Mouse (Mus musculus) cerebellum, adult 11-12 months (tissue): ENCODE results near the gene Plekhg2.

Experiments used
- DNase-seq: peaks from one replicate; pipeline ENCODE4 v3.0.0; 2022

Gene Plekhg2

GRCm38 (mm10) chr7:28382347-28382951 lies 10.1 kb upstream of the Plekhg2 start:
- no peak for DNase-seq

GRCm38 (mm10) chr7:28381938-28382337 lies 9.5 kb upstream of the Plekhg2 start:
- no peak for DNase-seq

GRCm38 (mm10) chr7:28381017-28381790 lies 8.8 kb upstream of the Plekhg2 start:
- DNase-seq, result no peak

GRCm38 (mm10) chr7:28380237-28381016 lies 8.0 kb upstream of the Plekhg2 start, which contains the start of gene Zfp36:
Gene Zfp36 (minus strand): TSS chr7:28380253.
- no peak for DNase-seq

- peak; percentile 69 for DNase-seq
Measured at GRCm38 (mm10) chr7:28378769-28379651, 6.6 kb upstream of the Plekhg2 start.

GRCm38 (mm10) chr7:28378066-28378690 lies 5.8 kb upstream of the Plekhg2 start:
- DNase-seq, result peak; percentile 52

GRCm38 (mm10) chr7:28377190-28378065 lies 5.0 kb upstream of the Plekhg2 start:
- peak; percentile 46 for DNase-seq

GRCm38 (mm10) chr7:28376011-28376771 lies 3.8 kb upstream of the Plekhg2 start:
- no peak for DNase-seq

GRCm38 (mm10) chr7:28375176-28375921 lies 3.0 kb upstream of the Plekhg2 start:
- DNase-seq, result peak; percentile 60

- DNase-seq, result no peak
Measured at GRCm38 (mm10) chr7:28374647-28375046, 2.2 kb upstream of the Plekhg2 start.

- DNase-seq, result no peak
Measured at GRCm38 (mm10) chr7:28373891-28374495, 1.6 kb upstream of the Plekhg2 start.

GRCm38 (mm10) chr7:28373131-28373581 lies 757 bp upstream of the Plekhg2 start:
- DNase-seq, result peak; percentile 68

- DNase-seq, result no peak
Measured at GRCm38 (mm10) chr7:28371514-28371989, 847 bp downstream of the Plekhg2 start.

- DNase-seq, result no peak
Measured at GRCm38 (mm10) chr7:28370977-28371513, 1.4 kb downstream of the Plekhg2 start.

- DNase-seq, result no peak
Measured at GRCm38 (mm10) chr7:28370051-28370450, 2.3 kb downstream of the Plekhg2 start.

GRCm38 (mm10) chr7:28368276-28368920 lies 4.0 kb downstream of the Plekhg2 start:
- DNase-seq, result no peak

GRCm38 (mm10) chr7:28367663-28368275 lies 4.6 kb downstream of the Plekhg2 start:
- DNase-seq, result no peak
